Mouse (Mus musculus) retina, postnatal 7 days (tissue): ENCODE data around the gene Astn1.
A peak's percentile ranks its signal among the peaks of the same experiment; 100 is the strongest.

Source experiments
- DNase-seq: peaks from one replicate; pipeline ENCODE4 v3.0.0-alpha.2; 2012; ENCODE audit warnings: low read depth, low spot score

Gene Astn1

DNA sequence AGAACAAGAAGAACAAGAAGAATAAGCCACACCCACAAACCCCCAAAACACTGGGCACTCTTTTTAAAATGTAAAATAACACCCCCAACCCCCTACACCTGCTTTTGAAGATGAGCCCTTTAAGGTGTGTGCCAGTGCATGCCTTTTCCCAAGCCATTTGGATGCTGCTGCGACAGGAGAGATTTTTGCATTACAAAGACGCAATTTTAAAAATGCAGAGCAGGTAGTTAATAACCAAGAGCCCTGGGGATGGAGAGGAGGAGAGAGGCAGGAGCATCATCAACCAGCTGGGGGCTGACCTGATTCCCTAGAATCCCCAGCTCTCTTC is at the start of gene Astn1:
Gene Astn1 (plus strand): TSS at position 310 of the 328 bp plus-strand sequence.
- no peak for DNase-seq

DNA sequence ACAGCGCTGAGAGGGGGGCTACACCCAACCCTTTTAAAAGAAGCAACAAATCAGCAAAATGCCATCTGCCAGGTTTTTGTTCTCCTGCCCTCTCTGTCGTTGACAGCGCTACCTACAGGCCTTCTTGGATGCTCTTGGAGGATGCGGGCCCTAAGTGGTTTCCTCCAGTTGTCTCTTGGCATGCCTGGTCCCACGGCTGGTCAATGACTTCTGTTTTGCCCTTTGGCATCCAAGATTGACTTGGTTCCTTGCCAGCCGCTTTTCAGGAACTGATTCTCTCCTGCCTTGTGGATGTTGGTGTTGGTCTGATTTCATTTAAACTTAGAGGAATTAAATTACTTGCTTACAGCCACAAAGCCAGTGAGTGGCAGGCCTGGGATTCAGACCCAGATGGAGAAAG is 38.7 kb upstream of the Astn1 start:
- no peak for DNase-seq

DNA sequence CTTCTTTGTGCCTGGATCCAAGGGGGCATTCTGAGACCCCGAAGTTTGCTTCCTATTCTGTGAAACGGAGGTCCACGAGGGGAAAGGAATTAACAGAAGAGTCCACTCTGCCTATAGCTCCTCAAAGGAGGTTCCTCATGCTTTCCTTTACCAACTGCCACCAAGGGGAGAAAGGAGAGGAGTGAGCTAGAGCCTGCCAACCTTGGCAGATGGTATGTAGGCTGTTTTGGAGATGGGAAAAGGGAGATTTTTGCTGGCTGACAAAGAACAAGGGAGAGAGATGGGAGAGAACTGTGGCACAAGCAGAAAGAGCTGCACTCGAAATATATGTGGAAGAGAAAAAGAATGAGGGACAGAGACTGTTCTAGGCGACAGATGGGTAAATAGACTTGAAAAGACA is 33.9 kb upstream of the Astn1 start:
- DNase-seq: no peak

DNA sequence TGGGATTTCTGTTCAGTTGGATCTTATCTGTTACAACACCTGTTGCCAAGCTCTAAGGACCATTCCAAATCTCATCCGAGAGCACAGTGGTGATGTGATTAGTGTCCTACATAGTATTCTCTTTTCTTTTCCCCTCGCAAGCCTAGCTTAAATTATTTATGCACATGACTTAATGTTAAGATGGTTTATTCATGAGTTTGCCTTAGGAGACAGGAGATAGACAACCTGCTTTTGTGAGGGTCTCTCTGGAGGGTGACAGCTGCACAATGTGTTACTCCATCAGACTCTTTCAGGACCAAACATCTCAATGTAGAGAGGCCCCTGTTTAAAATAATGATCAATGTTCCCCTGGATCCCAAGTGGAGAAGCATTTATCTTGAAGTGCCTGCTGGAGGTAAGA is 33.2 kb upstream of the Astn1 start:
- DNase-seq: no peak

DNA sequence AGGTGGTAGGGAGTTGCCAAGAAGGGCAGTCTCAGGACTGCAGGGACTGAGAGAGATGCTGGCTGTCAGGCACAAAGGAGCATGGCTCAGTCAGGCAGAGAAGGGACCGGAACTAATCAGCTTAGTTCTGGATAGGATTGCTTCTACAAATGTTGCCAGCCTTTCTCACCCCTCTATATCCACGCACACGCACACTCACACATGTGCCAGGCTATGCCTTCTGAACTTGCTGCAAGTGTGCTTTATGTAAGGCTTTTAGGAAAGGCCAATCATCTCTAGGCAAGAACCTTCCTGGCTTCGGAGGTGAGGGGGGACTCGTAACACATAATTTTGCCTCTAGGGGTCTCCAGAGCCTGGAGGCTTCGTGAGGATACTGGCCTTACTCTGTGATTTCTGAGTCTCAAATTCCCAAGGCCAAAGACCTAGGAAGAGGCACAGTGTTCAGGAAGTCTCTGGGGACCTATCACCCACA is 18.8 kb upstream of the Astn1 start:
- DNase-seq: no peak

DNA sequence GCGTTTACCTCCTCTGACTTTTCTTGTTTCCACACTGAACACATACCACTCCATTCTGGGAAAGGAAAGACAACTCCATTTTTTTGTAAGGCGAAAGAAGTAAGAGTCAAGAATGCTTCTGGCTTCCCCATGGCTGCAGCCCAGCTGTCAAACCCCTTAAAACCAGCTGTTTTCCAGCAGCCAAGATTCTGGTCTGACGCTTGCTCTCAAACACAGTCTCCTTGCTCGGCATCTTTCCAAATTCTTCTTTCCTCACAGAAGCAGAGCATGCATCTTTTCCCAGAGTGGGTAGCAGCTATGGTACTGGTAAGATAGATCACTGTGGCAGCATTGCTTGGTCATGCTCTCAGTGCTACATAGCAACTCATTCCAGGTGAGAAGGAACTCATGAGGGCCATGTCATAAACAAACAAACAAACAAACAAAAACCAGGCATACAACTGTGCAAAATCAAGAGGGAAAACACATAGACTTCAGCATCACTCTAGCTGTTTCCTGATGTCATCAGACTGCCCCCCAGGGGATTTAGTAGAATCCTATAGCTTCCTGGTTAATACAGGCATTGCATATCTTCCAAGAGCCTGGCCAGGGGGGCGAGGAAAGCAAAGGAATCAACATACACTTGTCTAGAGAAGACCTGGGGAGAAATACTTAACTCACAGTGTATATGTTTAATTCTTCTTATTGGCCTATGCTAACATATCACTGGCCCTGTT is 8.3 kb upstream of the Astn1 start:
- no peak for DNase-seq

DNA sequence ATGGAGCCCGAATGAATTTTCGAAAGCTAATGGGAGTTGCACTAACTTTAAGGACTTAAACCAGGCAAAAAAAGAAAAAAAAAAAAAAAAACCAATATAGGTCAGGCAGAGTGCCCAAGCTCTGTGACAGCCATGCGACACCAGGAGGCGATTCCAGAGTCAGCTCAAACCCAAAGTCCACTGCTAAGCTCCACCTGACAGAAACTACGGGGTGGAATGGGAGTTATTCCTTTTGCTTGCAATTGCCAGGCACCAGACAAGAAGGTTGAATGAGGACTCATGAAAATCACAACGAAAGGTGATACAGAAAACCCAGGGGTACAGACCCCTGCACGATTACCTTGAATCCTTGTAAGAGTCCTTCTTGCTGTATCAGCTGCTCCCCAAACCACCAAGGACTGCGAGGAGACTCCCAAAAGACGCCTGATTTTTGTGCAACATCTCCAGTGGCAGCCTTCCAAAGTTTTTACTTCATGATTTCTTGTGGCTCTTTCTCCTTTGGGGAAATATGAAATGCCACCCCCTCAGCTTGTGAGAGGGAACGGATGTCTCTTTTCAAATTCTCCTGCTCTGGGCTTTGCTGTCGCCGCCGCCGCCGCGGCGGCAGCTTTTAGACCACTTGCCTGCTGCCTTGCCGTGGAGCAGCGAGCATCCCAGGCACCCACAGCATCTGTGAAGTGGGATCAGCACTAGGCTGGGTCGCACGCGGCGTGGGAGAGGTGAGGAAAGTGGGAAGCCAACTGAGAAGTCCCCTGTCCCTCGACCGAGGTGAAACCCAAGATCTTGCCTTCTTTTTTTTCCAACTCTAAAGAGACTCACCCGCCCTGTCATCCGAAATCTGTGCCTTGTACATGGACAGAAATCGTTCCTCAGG is 6.7 kb upstream of the Astn1 start:
- no peak for DNase-seq

DNA sequence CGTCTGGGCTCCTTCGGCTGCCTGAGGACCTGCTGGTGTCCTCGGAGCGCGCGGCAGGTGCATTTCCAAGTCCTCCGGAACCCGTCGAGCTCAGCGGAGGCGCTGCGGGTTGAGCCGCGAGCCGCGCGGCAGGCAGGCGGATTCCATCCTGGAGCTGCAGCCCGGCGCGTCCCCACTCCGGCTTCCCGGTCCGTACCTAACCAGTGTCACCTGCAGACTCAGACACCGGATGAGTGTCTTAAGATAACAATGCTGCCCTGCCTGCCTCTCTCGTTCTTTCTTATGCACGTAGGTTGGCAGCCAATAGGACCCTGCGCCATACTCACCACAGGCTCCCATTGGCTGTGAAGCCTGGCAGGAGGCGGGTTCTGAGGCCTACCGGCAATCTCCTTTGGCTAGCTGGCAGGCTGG is 6.0 kb upstream of the Astn1 start, which contains the start of gene Brinp2:
Gene Brinp2 (minus strand): TSS at position 276 of the 411 bp plus-strand sequence.
- peak; percentile 69 for DNase-seq

DNA sequence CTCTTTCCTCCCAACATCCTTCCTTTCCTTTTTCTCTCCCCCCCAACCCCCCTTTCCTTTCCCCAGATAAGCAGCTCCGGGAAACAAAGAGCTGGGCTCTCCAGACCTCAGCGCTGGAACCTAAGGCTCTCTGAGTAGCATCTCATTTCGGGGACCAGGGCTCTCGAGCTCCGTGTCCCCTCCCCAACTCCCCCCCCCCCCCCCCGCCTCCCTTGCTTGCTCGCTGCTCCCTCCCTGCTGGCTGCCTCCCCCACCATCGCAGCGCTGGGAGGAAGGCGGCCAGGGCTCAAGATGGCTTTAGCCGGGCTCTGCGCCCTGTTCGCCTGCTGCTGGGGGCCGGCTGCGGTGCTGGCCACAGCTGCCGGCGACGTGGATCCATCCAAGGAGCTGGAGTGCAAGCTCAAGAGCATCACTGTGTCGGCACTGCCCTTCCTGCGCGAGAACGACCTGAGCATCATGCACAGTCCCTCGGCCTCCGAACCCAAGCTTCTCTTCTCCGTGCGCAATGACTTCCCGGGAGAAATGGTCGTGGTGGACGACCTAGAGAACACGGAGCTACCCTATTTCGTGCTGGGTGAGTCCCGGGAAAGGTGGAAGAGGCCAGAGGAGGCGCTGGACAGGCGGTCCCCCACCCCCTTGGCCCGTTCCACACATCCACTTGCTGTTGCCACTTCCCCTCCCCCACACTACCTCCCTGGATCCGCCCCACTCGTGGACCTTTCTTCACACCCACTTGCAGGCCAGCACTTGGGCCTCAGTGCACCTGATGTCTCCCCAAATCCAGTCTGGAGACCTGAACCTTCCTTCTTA is 424 bp downstream of the Astn1 start:
- DNase-seq: no peak

DNA sequence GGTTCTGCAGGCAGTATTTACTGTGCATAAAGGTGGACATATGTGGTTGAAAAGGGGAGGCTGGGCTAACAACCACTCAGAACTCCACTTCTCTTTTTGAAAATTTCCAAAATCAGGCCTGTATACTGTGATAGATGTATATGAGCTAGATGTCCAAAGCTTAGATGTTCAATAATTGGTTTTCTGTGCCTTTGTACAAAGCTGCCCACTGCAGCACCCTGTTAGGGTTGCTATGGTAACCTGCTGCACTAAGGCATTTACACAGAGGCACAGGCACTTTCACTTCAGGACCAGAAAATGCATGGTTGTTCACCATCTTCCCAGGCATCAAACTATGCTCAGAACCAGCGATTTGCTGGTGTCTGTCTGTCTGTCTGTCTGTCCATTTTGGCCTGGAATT is 2.4 kb downstream of the Astn1 start:
- DNase-seq: no peak

DNA sequence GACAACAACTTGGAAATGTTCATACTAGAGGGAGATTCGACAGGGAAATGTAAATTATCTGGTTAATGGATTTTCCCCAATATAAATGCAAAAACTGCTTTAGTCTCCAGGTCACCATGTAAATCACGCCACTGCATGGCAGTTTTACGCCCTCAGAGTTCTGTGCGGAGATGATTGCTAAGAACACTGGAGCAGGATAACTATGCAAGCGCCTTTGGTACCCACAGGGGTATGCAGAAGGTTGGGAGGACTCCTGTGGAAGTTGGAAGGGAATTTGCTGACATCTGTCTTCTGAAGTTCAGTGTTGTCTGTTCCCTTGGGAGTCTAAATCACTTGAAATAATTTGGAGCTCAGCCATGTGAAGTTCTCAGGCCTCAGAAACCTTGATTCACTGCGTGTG is 20.2 kb downstream of the Astn1 start:
- no peak for DNase-seq

DNA sequence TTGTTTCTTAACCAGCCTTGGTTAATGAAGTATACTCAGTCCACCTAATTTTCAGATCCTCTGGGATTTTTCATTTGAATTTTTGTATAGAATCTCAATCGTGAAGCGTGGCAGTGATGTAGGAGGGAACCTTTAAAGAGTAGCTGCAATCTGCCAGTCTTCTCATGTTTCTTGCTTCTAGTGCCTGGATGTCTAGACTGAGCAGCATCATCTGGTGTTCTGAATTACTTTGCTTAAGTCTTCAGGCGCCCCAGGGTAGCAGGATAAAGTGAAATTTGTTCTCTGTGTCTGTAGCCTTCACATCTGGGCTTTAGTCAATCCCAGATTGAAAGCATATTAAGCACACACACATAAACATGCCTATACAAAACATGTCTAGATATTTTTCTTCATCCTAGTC is 21.1 kb downstream of the Astn1 start:
- no peak for DNase-seq

DNA sequence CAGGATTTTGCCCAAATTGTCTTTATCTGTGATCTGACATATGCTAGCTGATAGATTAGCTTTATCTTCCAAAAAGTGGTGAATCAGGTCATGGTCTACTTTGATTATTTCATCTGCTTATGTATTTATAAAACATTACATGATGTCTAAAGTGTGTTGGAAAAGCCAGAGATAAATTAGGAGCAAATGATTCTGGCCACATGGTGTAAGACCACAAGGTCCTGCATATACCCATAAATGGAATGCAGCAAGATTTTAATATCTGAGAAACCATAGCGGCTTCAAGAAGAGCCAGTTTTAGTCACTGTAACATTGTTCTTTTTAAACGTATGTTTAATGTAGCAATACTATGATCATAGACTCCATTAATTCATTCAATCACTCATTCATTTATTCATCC is 23.2 kb downstream of the Astn1 start:
- DNase-seq: no peak

DNA sequence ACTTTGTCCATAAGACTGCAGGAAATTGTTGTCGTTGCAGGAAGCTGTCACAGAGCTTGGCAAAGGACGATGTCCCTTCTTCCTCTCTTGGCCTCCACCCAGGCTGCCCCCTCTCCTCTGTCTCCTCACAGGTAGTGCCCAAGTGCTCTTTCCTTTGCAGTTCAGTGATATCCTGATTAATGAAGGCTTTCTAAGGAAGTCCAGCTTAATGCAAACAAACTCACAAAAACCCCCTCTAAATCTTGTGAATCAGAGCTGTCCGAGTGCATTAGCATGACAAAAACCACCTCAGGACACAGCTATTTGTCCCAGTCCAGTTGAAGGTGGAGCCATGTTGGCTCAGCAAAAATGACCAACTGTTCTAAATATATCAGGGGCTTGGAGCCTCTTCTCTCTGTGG is 24.7 kb downstream of the Astn1 start:
- DNase-seq: no peak

DNA sequence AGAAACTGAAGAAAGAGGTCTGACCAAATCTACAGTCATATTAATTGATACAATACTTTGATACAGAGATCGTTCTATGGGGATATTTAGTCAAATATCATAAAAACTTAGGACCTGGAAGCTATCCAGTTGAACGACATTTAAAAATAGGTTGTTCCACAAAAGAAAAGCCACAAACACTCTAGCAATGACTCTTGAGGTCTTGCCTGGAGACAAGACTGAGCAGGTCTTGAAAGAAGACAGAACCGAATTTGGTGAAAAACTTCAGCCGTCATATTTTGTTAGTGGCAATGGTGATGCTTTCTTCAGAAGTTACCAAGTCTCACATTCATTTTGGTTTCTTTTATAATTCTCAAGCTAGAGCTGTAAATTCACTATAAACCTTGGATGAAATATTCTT is 26.9 kb downstream of the Astn1 start:
- DNase-seq: no peak

DNA sequence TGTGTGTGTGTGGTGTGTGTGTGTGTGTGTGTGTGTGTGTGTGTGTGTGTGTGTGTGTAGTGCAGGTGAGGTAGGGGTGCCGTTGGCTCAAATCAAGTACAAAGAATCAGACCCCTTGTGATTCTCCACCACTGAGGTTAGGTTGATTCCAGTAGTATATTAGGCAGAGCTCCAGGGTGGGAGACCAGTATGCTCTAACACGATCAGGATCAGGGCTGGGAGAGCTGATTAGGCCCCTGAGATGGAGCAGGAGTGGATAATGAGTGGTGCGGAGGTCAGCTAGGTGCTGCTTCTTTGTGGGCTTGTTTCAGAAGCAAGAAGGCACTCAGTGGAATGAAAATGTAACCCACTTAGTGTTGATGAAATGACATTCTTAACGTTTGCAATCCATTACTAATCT is 28.6 kb downstream of the Astn1 start:
- DNase-seq: no peak

DNA sequence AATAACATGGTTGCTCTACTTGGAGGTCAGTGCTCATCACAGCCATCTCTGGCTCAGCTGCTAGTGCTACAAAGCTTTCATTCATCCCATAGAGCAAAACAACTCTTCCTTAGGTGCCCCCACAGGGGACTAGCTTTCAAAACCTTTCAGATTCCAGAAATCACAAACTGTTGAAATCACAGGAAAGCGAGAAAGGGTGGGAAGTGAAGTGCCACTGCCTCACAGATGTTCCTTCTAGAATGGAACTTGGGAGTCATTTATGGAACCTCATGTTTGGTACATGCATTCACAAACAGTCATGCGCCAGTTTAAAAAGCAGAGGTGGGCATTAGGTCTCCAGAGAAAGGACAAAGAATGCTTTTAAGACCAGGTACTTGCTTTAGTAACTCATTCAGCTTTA is 35.0 kb downstream of the Astn1 start:
- no peak for DNase-seq

DNA sequence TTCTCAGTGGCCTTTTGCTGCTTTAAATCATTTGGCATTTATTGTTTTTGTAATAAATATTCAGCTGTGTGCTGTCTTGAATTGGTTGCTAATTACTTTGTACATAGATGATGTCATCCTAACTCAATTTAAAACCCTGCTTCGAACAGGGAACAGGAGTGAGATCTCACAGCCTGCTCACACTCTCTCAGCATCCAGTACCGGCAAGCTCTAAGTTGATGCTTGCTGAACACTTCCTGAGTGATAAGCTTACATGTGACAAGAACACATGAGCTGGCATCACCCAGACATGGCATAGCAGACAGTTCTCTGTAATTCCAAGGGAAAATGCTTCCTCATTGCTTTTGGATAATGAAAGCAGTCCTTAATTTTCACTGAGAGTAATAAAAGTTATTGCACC is 38.8 kb downstream of the Astn1 start:
- no peak for DNase-seq

DNA sequence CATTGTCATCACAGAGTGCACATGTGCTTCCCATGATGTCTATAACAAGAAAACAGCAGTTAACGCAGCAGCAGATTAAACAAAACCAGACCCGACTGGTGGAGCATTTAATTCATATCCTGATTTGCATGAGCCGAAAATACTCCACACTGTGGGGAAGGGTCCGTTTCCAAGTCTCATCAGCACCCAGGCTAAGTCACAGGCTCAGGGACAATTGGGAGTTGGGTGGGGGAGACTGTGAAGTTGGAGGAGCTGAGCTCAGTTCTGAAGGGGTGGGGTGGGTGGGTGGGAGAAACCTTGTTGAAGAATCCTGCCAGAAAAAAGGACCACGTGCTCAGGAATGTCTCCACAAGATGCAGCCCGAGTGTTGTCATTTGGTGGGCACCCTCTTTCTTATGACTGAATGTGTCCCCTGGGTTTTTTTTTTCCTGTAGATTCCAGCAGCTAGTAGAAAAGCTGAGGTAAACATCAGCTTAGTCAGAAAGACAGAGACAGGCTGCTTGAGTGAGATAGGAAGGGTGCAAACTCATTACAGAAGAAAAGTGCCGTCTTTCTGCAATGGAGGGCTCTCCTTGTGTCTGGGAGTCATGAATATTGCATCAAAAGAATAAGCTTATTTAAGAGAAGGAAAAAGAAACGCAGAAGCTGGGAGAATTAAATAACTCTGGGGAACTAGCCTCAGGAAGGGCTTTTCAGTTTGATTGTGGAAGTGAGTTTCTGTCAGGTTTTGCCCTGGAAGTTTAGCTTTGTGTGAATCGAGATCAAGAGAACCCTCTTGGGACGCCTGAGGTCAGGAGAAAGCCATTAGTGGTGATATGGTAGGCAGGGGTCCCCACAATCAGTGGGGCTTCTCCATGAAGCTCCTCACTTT is 44.1 kb downstream of the Astn1 start:
- DNase-seq: no peak

DNA sequence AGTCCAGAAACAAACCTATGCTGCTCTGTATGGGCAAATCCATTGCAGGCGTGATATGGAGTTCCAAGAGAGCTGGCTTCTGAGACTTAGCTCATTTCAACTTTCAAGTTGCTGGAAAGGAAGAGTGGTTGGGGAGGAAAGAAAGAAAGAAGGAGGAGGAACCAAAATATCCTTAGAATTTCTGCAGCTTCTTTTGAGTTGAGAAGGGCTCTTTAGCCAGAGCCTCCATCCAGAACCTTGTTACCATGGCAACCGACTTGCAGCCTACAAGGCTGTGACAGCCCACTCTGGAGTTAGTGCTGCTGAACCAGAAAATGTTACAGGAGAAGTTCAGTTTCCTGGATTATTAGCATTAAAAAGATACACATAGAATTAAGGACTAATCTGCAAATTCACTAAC is 46.1 kb downstream of the Astn1 start:
- DNase-seq: no peak

DNA sequence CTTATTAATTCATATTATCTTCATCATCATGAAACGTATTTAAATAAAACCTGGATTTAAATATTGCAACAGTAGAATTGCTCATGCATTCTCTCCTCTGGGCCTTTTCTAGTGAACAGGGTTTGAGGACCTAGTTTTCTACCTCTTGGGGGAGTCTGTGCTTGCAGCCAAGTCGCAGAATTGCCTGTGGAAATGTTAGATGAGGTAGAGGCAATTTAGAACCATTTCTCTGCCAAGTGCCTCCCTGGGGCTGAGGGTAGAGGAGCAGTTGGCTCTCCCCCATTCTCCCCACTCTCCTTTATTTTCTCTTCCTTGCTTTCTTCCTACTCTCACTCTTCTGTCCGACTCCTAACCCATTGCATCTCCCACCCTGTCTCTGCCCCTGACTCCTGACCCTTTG is 49.1 kb downstream of the Astn1 start:
- DNase-seq: no peak
